Mouse (Mus musculus): ENCODE measurements around the gene Mansc4.

Gene Mansc4

GRCm38 (mm10) chr6:147086594-147087225 lies at the start of gene Mansc4:
Gene Mansc4, minus strand, starts transcription at chr6:147087032.
- in situ Hi-C loops (cut with MboI; ENCODE audit: unreplicated experiment in 2 of 2): loop anchor here (5.0 to 25.0 kb wide), 7 partner anchors 39 to 2001 kb away; partner anchors contain the start of genes Bhlhe41 (in 1 of the 2) and Lrmp (in 1 of the 2)

- in situ Hi-C loops (cut with MboI; ENCODE audit: unreplicated experiment in 2 of 2): loop anchor here in 1 of 2 experiments (10.0 kb wide), 1 partner anchor 108 kb away; no protein-coding TSS in a partner anchor
These were observed 40.4 kb upstream of the Mansc4 start for GRCm38 (mm10) chr6:147127239-147127638.

- in situ Hi-C loops (cut with MboI; ENCODE audit: unreplicated experiment in 2 of 2): loop anchor here in 1 of 2 experiments (5.0 to 10.0 kb wide), 2 partner anchors 109 to 113 kb away; no protein-coding TSS in a partner anchor
These were observed 34.5 kb upstream of the Mansc4 start for GRCm38 (mm10) chr6:147121320-147121719.

GRCm38 (mm10) chr6:147118190-147118589 lies 31.4 kb upstream of the Mansc4 start:
- in situ Hi-C loops (cut with MboI; ENCODE audit: unreplicated experiment in 2 of 2): no loop called here

GRCm38 (mm10) chr6:147117764-147118163 lies 30.9 kb upstream of the Mansc4 start:
- in situ Hi-C loops (cut with MboI; ENCODE audit: unreplicated experiment in 2 of 2): no loop called here

GRCm38 (mm10) chr6:147116579-147116978 lies 29.7 kb upstream of the Mansc4 start:
- in situ Hi-C loops (cut with MboI; ENCODE audit: unreplicated experiment in 2 of 2): no loop called here

GRCm38 (mm10) chr6:147109283-147109682 lies 22.5 kb upstream of the Mansc4 start:
- in situ Hi-C loops (cut with MboI; ENCODE audit: unreplicated experiment in 2 of 2): loop anchor here in 1 of 2 experiments (10.0 kb wide), 1 partner anchor 274 kb away; no protein-coding TSS in a partner anchor

GRCm38 (mm10) chr6:147106716-147107115 lies 19.9 kb upstream of the Mansc4 start:
- in situ Hi-C loops (cut with MboI; ENCODE audit: unreplicated experiment in 2 of 2): loop anchor here in 1 of 2 experiments (10.0 kb wide), 1 partner anchor 272 kb away; no protein-coding TSS in a partner anchor

GRCm38 (mm10) chr6:147105529-147105928 lies 18.7 kb upstream of the Mansc4 start:
- in situ Hi-C loops (cut with MboI; ENCODE audit: unreplicated experiment in 2 of 2): loop anchor here in 1 of 2 experiments (10.0 kb wide), 1 partner anchor 271 kb away; no protein-coding TSS in a partner anchor

- in situ Hi-C loops (cut with MboI; ENCODE audit: unreplicated experiment in 2 of 2): loop anchor here in 1 of 2 experiments (5.0 to 10.0 kb wide), 2 partner anchors 90 to 267 kb away; no protein-coding TSS in a partner anchor
These were observed 15.5 kb upstream of the Mansc4 start for GRCm38 (mm10) chr6:147102293-147102692.

GRCm38 (mm10) chr6:147099458-147100277 lies 12.8 kb upstream of the Mansc4 start:
- in situ Hi-C loops (cut with MboI; ENCODE audit: unreplicated experiment in 2 of 2): loop anchor here (5.0 to 25.0 kb wide), 12 partner anchors 87 to 1988 kb away; partner anchors contain the start of genes Bhlhe41 (in 1 of the 2) and Lrmp (in 1 of the 2)

GRCm38 (mm10) chr6:147097346-147097929 lies 10.6 kb upstream of the Mansc4 start:
- in situ Hi-C loops (cut with MboI; ENCODE audit: unreplicated experiment in 2 of 2): loop anchor here (10.0 to 25.0 kb wide), 10 partner anchors 435 to 1990 kb away; partner anchors contain the start of genes Bhlhe41 (in 1 of the 2) and Lrmp (in 1 of the 2)

- in situ Hi-C loops (cut with MboI; ENCODE audit: unreplicated experiment in 2 of 2): loop anchor here (10.0 to 25.0 kb wide), 10 partner anchors 435 to 1990 kb away; partner anchors contain the start of genes Bhlhe41 (in 1 of the 2) and Lrmp (in 1 of the 2)
These were observed 10.1 kb upstream of the Mansc4 start for GRCm38 (mm10) chr6:147096934-147097333.

GRCm38 (mm10) chr6:147096109-147096508 lies 9.3 kb upstream of the Mansc4 start:
- in situ Hi-C loops (cut with MboI; ENCODE audit: unreplicated experiment in 2 of 2): loop anchor here (10.0 to 25.0 kb wide), 10 partner anchors 434 to 1991 kb away; partner anchors contain the start of genes Bhlhe41 (in 1 of the 2) and Lrmp (in 1 of the 2)

GRCm38 (mm10) chr6:147094771-147095170 lies 7.9 kb upstream of the Mansc4 start:
- in situ Hi-C loops (cut with MboI; ENCODE audit: unreplicated experiment in 2 of 2): loop anchor here (10.0 to 25.0 kb wide), 10 partner anchors 432 to 1993 kb away; partner anchors contain the start of genes Bhlhe41 (in 1 of the 2) and Lrmp (in 1 of the 2)

GRCm38 (mm10) chr6:147092136-147092535 lies 5.3 kb upstream of the Mansc4 start:
- in situ Hi-C loops (cut with MboI; ENCODE audit: unreplicated experiment in 2 of 2): loop anchor here (10.0 to 25.0 kb wide), 10 partner anchors 430 to 1995 kb away; partner anchors contain the start of genes Bhlhe41 (in 1 of the 2) and Lrmp (in 1 of the 2)

GRCm38 (mm10) chr6:147091136-147092120 lies 4.6 kb upstream of the Mansc4 start, which contains the start of gene Klhl42:
Gene Klhl42, plus strand, starts transcription at chr6:147091379.
- in situ Hi-C loops (cut with MboI; ENCODE audit: unreplicated experiment in 2 of 2): loop anchor here (10.0 to 25.0 kb wide), 10 partner anchors 429 to 1996 kb away; partner anchors contain the start of genes Bhlhe41 (in 1 of the 2) and Lrmp (in 1 of the 2)

GRCm38 (mm10) chr6:147090191-147090590 lies 3.4 kb upstream of the Mansc4 start:
- in situ Hi-C loops (cut with MboI; ENCODE audit: unreplicated experiment in 2 of 2): loop anchor here (10.0 to 25.0 kb wide), 10 partner anchors 428 to 1997 kb away; partner anchors contain the start of genes Bhlhe41 (in 1 of the 2) and Lrmp (in 1 of the 2)
